Mouse (Mus musculus) lung, postnatal 10 days (tissue): Measurements from ENCODE around the gene Rptor.
A peak's percentile ranks its signal among the peaks of the same experiment; 100 is the strongest.

Experiments used
- DNase-seq: peaks from one replicate; pipeline ENCODE4 v3.0.0; 2021

The Rptor gene

DNA sequence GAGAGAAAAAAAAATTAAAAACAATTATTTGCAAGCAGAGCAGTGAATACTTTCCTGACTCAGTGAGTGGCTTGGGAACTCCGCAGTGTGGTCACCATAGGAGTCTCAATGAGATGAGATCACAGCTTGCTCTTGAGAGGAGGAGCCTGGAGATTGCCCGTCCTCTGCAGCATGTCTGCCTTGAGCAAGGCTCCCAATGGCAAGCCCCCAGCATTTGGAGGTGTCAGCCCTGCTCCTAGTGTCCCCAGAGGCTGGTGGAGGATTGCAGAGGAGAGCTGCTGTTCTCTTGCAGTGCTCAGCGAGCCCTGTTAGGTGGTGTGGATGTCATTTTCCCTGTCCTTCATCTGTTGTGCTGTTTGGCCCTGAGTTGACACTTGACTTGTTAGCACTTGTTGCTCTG is 56.6 kb downstream of the Rptor start:
- no peak for DNase-seq

GRCm38 (mm10) chr11:119661479-119661878 is 58.8 kb downstream of the Rptor start:
- DNase-seq = peak; percentile 50

GRCm38 (mm10) chr11:119663876-119664275 is 61.2 kb downstream of the Rptor start:
- no peak for DNase-seq

GRCm38 (mm10) chr11:119664678-119665307 is 62.1 kb downstream of the Rptor start:
- no peak for DNase-seq

DNA sequence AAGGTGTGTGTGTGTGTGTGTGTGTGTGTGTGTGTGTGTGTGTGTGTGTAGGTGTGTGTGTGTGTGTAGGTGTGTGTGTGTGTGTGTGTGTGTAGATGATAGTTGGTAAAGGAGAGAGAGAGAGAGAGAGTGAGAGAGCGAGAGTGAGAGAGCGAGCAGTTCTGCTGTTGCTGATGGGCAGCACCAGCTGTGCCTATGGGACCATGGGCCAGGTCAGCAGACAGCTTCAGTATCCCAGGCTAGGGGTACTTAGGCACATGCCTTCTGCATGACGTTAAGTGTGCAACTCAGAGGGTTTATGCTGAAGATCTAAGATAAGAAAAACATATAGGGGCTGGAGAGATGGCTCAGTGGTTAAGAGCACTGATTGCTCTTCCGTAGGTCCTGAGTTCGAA is 62.6 kb downstream of the Rptor start:
- no peak for DNase-seq

GRCm38 (mm10) chr11:119666567-119667108 is 63.9 kb downstream of the Rptor start:
- DNase-seq = peak; percentile 39

GRCm38 (mm10) chr11:119670690-119671666 is 68.3 kb downstream of the Rptor start:
- DNase-seq = no peak

DNA sequence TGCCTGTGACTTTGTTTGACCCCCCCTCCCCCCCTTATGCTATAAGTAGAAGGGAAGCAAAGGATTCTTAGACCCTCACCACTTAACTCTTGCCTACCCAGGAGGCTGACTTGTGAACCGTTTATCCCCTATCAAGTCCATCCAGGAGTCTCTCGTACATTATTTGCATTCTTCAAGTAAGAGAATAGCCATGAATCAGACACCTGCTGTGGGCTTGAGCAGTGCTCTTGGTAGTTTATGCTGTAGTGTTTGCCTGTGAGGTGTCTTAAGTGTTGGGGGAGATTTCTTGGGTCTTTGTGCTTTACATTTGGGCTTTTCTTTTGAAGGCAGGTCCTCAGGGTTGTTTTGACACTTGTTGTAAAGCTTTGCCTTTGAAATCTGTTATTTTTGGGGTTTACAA is 69.3 kb downstream of the Rptor start:
- DNase-seq = no peak

GRCm38 (mm10) chr11:119672775-119673174 is 70.1 kb downstream of the Rptor start:
- DNase-seq = no peak

DNA sequence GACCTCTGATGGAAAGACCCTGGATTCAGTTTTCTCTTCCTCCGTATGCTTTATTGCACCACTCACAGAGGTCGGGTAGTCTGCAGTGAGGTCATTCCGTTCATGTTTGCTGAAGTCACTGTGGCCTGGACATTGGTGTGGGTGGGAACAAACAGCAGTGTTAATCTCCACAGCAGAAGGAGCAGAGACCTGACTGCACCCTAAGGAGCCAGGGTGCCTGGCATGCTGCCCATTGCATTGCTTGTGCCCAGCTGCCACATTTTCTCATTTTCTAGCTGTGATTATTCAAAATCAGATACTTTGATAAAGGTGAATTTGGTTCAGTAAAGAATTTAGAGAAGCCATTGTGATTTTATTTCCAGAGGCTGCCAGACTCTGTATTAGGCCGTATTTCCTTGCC is 72.1 kb downstream of the Rptor start:
- DNase-seq = no peak

DNA sequence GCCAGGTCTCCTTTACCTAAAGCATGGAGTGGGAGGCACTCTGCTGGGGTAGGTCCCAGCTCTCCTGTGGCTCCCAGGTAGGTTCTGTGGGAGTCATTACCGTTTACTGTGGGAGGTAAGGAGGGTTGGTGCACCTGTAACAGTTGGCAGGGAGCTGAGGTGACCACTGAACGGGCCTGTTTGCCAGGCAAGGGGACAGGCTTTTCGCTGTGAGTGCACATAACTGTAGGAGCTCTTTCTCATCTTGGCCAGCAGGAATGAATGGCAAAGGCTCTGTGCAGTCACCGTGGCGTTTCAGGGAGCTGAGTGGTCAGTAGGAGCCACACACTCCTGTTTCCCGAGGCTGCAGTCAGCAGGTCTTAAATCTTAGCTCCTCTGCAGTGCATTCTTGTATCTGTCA is 72.8 kb downstream of the Rptor start:
- no peak for DNase-seq

DNA sequence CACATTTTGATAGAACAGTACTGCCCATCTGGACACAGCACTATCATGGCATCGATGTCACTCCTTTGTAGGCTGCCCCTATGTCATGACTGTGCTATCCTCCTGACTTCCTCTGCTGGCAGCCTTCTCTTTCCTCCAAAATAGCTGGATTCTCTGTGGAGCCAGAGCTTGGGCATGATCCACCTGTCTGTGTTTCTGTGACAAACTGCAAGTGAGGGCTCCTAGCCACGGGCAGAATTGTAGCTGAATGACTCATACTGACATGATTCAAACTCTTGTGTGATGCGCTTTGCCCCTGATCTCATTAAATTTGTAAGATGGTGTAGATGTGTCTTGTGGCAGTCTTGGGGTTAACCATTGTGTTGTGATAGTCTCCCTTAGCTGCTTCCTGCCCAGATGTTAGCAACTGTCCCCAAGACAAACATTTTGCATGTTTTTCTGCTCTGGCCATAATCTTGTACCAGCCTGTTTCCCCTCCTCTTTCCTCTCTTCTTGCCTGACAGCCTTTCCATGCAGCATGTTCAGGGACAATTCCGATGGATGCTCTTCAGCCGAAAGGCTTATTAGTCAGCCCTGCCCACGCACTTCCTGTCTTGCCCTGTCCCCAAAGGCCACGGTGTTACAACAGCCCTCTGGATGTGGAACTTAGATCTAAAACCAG is 74.2 kb downstream of the Rptor start:
- peak; percentile 24 for DNase-seq

- no peak for DNase-seq
These were observed 75.7 kb downstream of the Rptor start for GRCm38 (mm10) chr11:119678427-119678826.

- no peak for DNase-seq
These were observed 78.0 kb downstream of the Rptor start for GRCm38 (mm10) chr11:119680735-119681134.

GRCm38 (mm10) chr11:119682285-119682684 is 79.6 kb downstream of the Rptor start:
- DNase-seq = no peak

GRCm38 (mm10) chr11:119683796-119684195 is 81.1 kb downstream of the Rptor start:
- DNase-seq = no peak

DNA sequence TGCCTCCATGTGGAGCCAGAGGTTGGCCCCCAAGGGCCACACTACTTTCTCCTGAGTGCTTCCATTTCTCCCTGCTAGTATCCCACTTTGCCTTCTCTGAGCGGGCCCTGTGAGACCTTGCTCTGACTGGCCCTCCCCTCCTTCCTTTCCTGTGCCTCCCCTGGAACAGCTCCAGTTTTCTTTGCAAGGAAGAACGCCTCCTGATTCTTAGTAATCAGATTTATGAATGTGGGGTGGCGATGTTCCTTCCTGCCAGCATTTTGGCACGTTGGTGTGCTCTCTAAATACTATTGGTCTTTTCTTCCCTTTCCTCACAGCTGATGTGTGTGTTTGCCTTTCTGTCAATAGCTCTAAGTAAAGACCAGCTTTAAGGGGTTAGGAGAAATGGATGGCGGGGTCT is 82.8 kb downstream of the Rptor start:
- DNase-seq = peak; percentile 75

DNA sequence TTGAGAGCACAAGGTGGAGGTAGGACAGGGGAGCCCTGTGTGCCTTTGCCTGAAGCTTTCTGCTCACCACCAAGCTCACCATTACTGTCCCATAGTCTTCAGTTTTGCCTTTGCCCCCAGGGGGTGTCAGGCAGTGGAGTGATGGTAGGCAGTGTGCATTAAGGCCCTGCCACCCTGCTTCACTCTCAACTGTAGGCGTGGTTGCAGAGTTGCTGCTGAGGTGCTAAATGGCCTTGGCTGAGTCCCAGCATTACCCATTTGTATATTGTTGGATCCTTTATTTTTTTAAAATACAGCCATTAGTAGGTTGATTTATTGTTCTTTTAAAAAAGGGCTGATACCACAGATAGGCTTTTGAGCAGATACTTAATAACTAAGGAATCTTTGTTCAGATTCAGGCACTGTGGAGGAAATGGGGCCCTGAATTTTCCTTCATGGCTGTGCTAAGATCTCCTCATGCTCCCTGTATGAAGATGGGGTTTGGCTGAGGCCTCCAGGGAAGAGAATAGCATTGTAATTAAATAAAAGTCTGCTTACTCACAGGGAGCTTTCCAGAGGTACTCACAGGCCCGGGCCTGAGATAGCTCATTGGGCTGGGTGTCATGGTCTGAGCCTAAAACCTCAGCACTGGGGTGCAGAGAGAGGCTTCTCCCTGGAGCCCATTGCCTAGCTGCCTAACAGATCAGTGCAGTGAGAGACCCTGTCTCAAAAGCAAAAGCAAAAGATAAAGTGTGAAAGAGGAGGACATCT is 83.4 kb downstream of the Rptor start:
- peak; percentile 24 for DNase-seq

DNA sequence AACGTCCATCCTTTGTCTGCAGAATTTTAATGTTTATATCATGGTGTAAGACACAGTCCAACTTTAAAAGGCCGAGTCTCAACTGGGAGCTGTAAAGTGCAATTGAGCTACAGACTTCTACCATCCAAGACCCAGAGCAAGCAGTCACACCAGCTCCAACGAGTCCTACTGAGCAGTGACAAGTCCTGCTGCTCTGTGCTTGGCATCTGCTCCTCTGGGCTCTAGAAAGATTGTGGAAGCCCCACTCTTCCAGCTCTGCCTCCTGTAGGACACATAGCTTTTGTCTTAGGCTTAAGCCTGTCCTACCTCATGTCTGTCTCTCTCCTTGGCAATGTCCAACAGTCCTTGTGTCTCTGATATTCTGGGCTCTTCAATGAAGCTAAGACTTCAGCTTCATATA is 84.6 kb downstream of the Rptor start:
- DNase-seq = no peak

DNA sequence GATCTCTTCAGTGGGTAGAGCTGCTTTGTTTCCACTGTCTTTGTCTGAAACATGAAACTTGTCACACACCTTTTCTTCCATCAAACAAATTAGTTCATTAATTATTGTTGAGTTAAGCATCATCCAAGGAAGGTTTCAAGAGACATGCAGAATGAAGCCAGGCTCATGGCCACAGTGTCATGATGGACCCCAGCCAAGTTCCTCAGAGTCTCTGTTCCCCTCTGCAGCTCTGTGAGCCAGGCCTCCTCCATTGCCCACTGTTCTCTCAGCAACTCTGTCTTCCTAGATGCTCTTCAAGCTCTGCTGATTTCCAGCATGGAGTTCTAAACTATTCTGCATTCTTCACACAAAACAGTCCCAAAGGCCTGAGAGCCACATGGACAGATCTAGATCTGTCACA is 85.3 kb downstream of the Rptor start:
- peak; percentile 51 for DNase-seq

- DNase-seq = no peak
These were observed 87.2 kb downstream of the Rptor start for GRCm38 (mm10) chr11:119689936-119690335.

- no peak for DNase-seq
These were observed 89.6 kb downstream of the Rptor start for GRCm38 (mm10) chr11:119692196-119692910.
